Mouse (Mus musculus): ENCODE measurements around the gene Zfp37. TPM values are rescaled to one million over a fixed set of nuclear protein-coding genes. Genes with fewer than 3 reads are reported as not detected.
"Not testable (repeated sequence)": the region's sequence is repeated elsewhere in the genome, so short reads cannot be mapped to it uniquely, and the experiment has no call there.

Zfp37 gene
- polyA plus RNA-seq (2016; fragmentation: Nextera tagmentation; extraction: Ambion mirVana) = 15.5 and 21.8 TPM in 2 replicates

- no peaks in the 10 kb centered on the region for H3K4me1 ChIP-seq (replicated peaks)
- no peak within 1 kb of the TSS for H3K4me3 ChIP-seq (replicated peaks)
- no peak within 1 kb of the TSS for H3K9ac ChIP-seq (replicated peaks)
- H3K27ac ChIP-seq = no peak within 1 kb of the TSS
- no peak for ATAC-seq (ENCODE audit: insufficient number of reproducible peaks, insufficient read depth, low FRiP score, low TSS enrichment, low read depth)
- 75% methylated on average over 13 of the region's 13 CpGs for WGBS
- no peaks in the 10 kb centered on the region for H3K27me3 ChIP-seq
- no peak within 1 kb of the TSS for H3K4me2 ChIP-seq
- no peaks in the 10 kb centered on the region for H3K9me3 ChIP-seq
- no peaks in the 10 kb centered on the region for H3K36me3 ChIP-seq
Measured at GRCm38 (mm10) chr4:62230769-62231168, at the start of gene Zfp37. Zfp37 (minus strand) TSS chr4:62231047.

DNA sequence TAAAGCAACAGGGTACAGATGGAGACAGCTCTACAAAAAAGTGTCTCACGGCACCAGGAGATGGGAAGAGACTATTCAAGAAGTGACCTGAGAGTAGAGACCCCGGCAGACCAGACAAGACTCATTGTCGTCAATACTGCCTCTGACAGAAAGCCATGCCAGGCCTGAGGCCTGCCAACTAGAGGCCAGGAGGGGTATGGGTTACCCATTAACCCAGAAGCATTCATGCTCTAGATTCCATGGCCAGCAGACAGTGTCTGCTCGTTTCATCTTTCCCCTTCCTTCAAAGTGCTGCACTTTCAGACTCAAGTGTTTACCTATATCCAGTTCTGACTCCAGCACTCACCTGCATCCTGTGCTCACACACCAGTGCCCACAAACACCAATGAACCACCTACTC, 47.2 kb upstream of the Zfp37 start:
- no peak overlapping the region for H3K4me2 ChIP-seq
- no peaks in the 10 kb centered on the region for H3K36me3 ChIP-seq
- WGBS = 82% methylated on average over 4 of the region's 4 CpGs
- no peak overlapping the region for H3K27ac ChIP-seq
- H3K27me3 ChIP-seq = no peaks in the 10 kb centered on the region
- no peak overlapping the region for H3K9ac ChIP-seq (replicated peaks)
- H3K9me3 ChIP-seq = no peaks in the 10 kb centered on the region
- no peak for ATAC-seq (ENCODE audit: insufficient number of reproducible peaks, insufficient read depth, low FRiP score, low TSS enrichment, low read depth)
- no peak overlapping the region for H3K4me3 ChIP-seq (replicated peaks)
- no peaks in the 10 kb centered on the region for H3K4me1 ChIP-seq (replicated peaks)

DNA sequence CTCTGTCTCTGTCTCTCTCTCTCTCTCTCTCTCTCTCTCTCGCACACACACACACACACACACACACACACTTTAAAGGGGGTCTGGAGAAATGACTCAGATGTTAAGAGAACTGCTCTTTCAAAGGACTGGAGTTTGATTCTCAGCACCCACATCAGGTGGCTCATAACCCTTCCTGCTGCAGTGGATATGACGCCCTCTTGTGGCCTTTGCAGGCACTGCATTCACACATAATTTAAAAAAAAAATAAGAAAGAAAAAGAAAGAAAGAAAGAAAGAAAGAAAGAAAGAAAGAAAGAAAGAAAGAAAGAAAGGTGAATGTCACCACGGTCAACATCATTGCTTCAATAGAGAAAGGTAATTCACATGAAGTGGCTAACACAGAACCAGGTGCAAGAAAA, 46.4 kb upstream of the Zfp37 start:
- Histone ChIP-seq H3K36me3 (no peaks in the 10 kb centered on the region), H3K27me3 (no peaks in the 10 kb centered on the region), H3K4me2 (no peak overlapping the region), H3K4me1 (replicated peaks) (no peaks in the 10 kb centered on the region), H3K9me3 (no peaks in the 10 kb centered on the region), H3K9ac (replicated peaks) (no peak overlapping the region), H3K27ac (no peak overlapping the region), H3K4me3 (replicated peaks) (no peak overlapping the region)
- no peak for ATAC-seq (ENCODE audit: insufficient number of reproducible peaks, insufficient read depth, low FRiP score, low TSS enrichment, low read depth)
- 67% methylated on average over 3 of the region's 3 CpGs for WGBS

- H3K4me2 ChIP-seq = no peak overlapping the region
- ATAC-seq (ENCODE audit: insufficient number of reproducible peaks, insufficient read depth, low FRiP score, low TSS enrichment, low read depth) = no peak
- no peaks in the 10 kb centered on the region for H3K4me1 ChIP-seq (replicated peaks)
- 89% methylated on average over 10 of the region's 10 CpGs for WGBS
- no peak overlapping the region for H3K9ac ChIP-seq (replicated peaks)
- no peaks in the 10 kb centered on the region for H3K9me3 ChIP-seq
- H3K4me3 ChIP-seq (replicated peaks) = no peak overlapping the region
- no peak overlapping the region for H3K27ac ChIP-seq
- H3K27me3 ChIP-seq = no peaks in the 10 kb centered on the region
- no peaks in the 10 kb centered on the region for H3K36me3 ChIP-seq
Measured at GRCm38 (mm10) chr4:62276642-62277041, 45.8 kb upstream of the Zfp37 start.

DNA sequence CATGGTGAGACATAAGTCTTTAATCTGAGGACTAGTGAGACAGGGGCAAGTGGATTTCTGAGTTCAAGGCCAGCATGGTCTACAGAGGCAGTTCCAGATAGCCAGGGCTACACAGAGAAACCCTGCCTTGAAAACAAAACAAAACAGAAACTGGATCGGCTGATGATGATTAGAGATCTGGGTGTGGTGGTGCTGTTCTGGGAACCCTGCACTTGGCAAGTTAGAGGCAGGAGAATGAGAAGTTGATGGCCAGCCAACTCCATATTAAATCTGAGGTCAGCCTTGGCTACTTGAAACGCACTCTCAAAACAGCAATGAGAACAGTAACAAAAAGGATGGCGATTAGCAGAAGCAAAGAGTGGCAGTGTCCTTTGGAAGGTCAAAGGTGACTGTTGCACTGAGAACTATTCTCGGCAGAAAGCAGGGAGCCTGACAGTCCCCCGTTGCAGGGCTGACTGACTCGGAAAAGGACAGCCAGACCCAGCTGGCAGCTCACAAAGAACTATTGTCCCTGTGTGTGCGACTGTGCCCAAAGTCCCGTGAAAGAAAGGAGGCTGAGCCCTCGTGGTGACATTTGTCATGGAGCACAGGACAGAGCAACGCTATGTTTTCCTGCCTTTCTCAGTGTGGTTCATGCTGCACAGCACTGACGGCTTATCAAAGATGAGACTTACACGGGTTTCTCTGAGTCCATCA, 44.1 kb upstream of the Zfp37 start:
- Histone ChIP-seq H3K9ac (replicated peaks) (no peak overlapping the region), H3K36me3 (no peaks in the 10 kb centered on the region), H3K4me2 (no peak overlapping the region), H3K4me3 (replicated peaks) (no peak overlapping the region), H3K27ac (no peak overlapping the region), H3K27me3 (no peaks in the 10 kb centered on the region), H3K4me1 (replicated peaks) (no peaks in the 10 kb centered on the region), H3K9me3 (no peaks in the 10 kb centered on the region)
- WGBS = 63% methylated on average over 12 of the region's 12 CpGs
- ATAC-seq (ENCODE audit: insufficient number of reproducible peaks, insufficient read depth, low FRiP score, low TSS enrichment, low read depth) = no peak

- H3K27ac ChIP-seq = no peak overlapping the region
- no peaks in the 10 kb centered on the region for H3K9me3 ChIP-seq
- ATAC-seq (ENCODE audit: insufficient number of reproducible peaks, insufficient read depth, low FRiP score, low TSS enrichment, low read depth) = no peak
- no peak overlapping the region for H3K4me2 ChIP-seq
- H3K27me3 ChIP-seq = no peaks in the 10 kb centered on the region
- H3K4me1 ChIP-seq (replicated peaks) = no peaks in the 10 kb centered on the region
- no peak overlapping the region for H3K9ac ChIP-seq (replicated peaks)
- no peak overlapping the region for H3K4me3 ChIP-seq (replicated peaks)
- no peaks in the 10 kb centered on the region for H3K36me3 ChIP-seq
- WGBS = 93% methylated on average over 10 of the region's 10 CpGs
Measured at GRCm38 (mm10) chr4:62273916-62274315, 43.1 kb upstream of the Zfp37 start.

DNA sequence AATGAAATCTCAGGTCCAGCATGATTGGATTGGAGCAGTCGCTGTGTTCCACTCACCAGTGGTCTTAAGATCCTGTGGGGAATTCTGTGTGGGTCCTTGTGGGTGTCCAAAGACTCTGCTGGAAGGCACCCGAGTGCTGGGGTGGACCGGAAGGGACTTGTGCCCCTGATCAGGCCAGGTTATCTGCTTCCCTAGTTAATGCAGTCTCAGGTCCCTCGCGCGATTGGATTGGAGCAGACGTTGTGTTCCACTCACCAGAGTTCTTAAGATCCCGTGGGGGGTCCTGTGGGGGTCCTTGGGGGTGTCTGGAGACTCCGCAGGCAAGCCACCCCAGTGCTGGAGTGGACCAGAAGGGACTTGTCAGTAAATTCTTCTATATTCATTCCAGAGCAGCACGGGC, 41.8 kb upstream of the Zfp37 start:
- no peaks in the 10 kb centered on the region for H3K4me1 ChIP-seq (replicated peaks)
- ATAC-seq (ENCODE audit: insufficient number of reproducible peaks, insufficient read depth, low FRiP score, low TSS enrichment, low read depth) = no peak
- H3K9ac ChIP-seq (replicated peaks) = no peak overlapping the region
- no peaks in the 10 kb centered on the region for H3K27me3 ChIP-seq
- H3K4me3 ChIP-seq (replicated peaks) = no peak overlapping the region
- no peak overlapping the region for H3K4me2 ChIP-seq
- H3K27ac ChIP-seq = no peak overlapping the region
- WGBS = 87% methylated on average over 10 of the region's 10 CpGs
- H3K36me3 ChIP-seq = no peaks in the 10 kb centered on the region
- H3K9me3 ChIP-seq = no peaks in the 10 kb centered on the region

- Histone ChIP-seq H3K4me2 (no peak overlapping the region), H3K9me3 (no peaks in the 10 kb centered on the region), H3K4me3 (replicated peaks) (no peak overlapping the region), H3K27ac (no peak overlapping the region), H3K9ac (replicated peaks) (no peak overlapping the region), H3K4me1 (replicated peaks) (no peaks in the 10 kb centered on the region), H3K36me3 (no peaks in the 10 kb centered on the region), H3K27me3 (no peaks in the 10 kb centered on the region)
- ATAC-seq (ENCODE audit: insufficient number of reproducible peaks, insufficient read depth, low FRiP score, low TSS enrichment, low read depth) = no peak
- 77% methylated on average over 10 of the region's 10 CpGs for WGBS
Measured at GRCm38 (mm10) chr4:62267101-62267500, 36.3 kb upstream of the Zfp37 start.

- H3K27ac ChIP-seq; H3K27me3 ChIP-seq; H3K9ac ChIP-seq (replicated peaks); H3K4me2 ChIP-seq; H3K4me3 ChIP-seq (replicated peaks); ATAC-seq (ENCODE audit: insufficient number of reproducible peaks, insufficient read depth, low FRiP score, low TSS enrichment, low read depth); H3K9me3 ChIP-seq; H3K36me3 ChIP-seq; H3K4me1 ChIP-seq (replicated peaks): not testable (repeated sequence)
- WGBS = 78% methylated on average over 7 of the region's 7 CpGs
Measured at GRCm38 (mm10) chr4:62266016-62266415, 35.2 kb upstream of the Zfp37 start.

GRCm38 (mm10) chr4:62265154-62265836, 34.4 kb upstream of the Zfp37 start:
- Histone ChIP-seq H3K9me3 (no peaks in the 10 kb centered on the region), H3K27me3 (no peaks in the 10 kb centered on the region), H3K4me2 (no peak overlapping the region), H3K9ac (replicated peaks) (no peak overlapping the region), H3K27ac (no peak overlapping the region), H3K4me1 (replicated peaks) (no peaks in the 10 kb centered on the region), H3K36me3 (no peaks in the 10 kb centered on the region), H3K4me3 (replicated peaks) (no peak overlapping the region)
- no peak for ATAC-seq (ENCODE audit: insufficient number of reproducible peaks, insufficient read depth, low FRiP score, low TSS enrichment, low read depth)
- WGBS = 73% methylated on average over 10 of the region's 10 CpGs

- Histone ChIP-seq H3K9ac (replicated peaks) (no peak overlapping the region), H3K9me3 (no peaks in the 10 kb centered on the region), H3K4me3 (replicated peaks) (no peak overlapping the region), H3K4me2 (no peak overlapping the region), H3K27me3 (no peaks in the 10 kb centered on the region), H3K27ac (no peak overlapping the region), H3K4me1 (replicated peaks) (no peaks in the 10 kb centered on the region), H3K36me3 (no peaks in the 10 kb centered on the region)
- 45% methylated on average over 7 of the region's 7 CpGs for WGBS
- ATAC-seq (ENCODE audit: insufficient number of reproducible peaks, insufficient read depth, low FRiP score, low TSS enrichment, low read depth) = no peak
Measured at GRCm38 (mm10) chr4:62263133-62263844, 32.4 kb upstream of the Zfp37 start.
